ENCODE assay signal across 9 mouse cellular contexts in the genomic region with DNA sequence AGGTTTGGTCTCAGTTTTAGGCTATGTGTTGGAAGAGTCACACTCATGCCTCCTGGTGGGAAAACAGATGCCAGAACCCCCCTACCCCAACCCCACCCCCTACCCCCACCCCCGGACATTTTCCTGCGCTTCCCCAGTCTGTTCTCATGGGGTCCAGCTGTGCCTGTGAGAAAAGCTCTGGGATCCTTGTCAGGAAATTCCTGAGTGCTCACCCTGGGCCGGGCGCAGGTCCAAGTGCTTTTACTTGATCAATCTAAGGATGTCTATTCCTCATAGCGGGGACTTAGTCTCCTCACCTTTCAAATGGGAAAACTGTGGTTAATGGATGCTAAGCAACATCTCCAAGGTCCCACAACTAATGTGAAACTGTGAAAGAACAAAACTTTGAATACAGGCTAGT. TPM values are rescaled to one million over a fixed set of nuclear protein-coding genes. Genes with fewer than 3 reads are reported as not detected.
DNase-seq lines count a peak whose midpoint lies in the region; ATAC-seq and TF ChIP-seq lines count a peak whose summit lies in the region.
"Had no signal": no experiment of that assay in that cellular context is flagged by ENCODE, and none has a peak within 500 bp of the region (broad histone marks: within the 10 kb centered on the region; RNA-seq: fewer than 3 reads in every experiment).

No protein-coding gene starts in this region.

- H3K4me1 ChIP-seq in heart, embryonic 10.5 days = peaks cover 12% of the 10 kb centered on the region; the same call in 1 of the 2 replicates
- H3K4me1 ChIP-seq in midbrain, embryonic 14.5 days (ENCODE audit: control insufficient read depth, insufficient read depth, low read length) = 0 out of 2 replicates have a peak, but pooled peaks cover 4% of the 10 kb centered on the region
- H3K4me1 ChIP-seq in midbrain, embryonic 11.5 days (ENCODE audit: control insufficient read depth, insufficient read depth, low read length) = no peaks in the 10 kb centered on the region
- 0 out of 2 replicates have a peak, but pooled peaks cover 9% of the 10 kb centered on the region for H3K4me1 ChIP-seq in forebrain, postnatal 0 days (ENCODE audit: insufficient read depth)
- H3K4me1 ChIP-seq in neural tube, embryonic 14.5 days (ENCODE audit: control insufficient read depth, insufficient read depth, low read length) = 0 out of 2 replicates have a peak, but pooled peaks cover 2% of the 10 kb centered on the region

- no peak for TF ChIP-seq CTCF in forebrain, postnatal 0 days (IDR thresholded peaks at IDR 0.05; ENCODE audit: low read depth)

- ATAC-seq in midbrain, embryonic 14.5 days (ENCODE audit: low FRiP score, low TSS enrichment) = no peak
- ATAC-seq in midbrain, embryonic 11.5 days (ENCODE audit: low FRiP score) = no peak
- ATAC-seq in forebrain, postnatal 0 days = peak; percentile 40; the same call in 1 of the 2 replicates
- ATAC-seq in neural tube, embryonic 14.5 days (ENCODE audit: low read depth) = peak; percentile 41; the same call in 1 of the 2 replicates
- no peak for ATAC-seq in activated CD4-positive, CD25-positive, alpha-beta regulatory T cell, adult 4 months

- H3K9me3 ChIP-seq in heart, embryonic 10.5 days = no peaks in the 10 kb centered on the region
- no peaks in the 10 kb centered on the region for H3K9me3 ChIP-seq in midbrain, embryonic 14.5 days (ENCODE audit: control insufficient read depth, low read length)
- no peaks in the 10 kb centered on the region for H3K9me3 ChIP-seq in midbrain, embryonic 11.5 days (ENCODE audit: control insufficient read depth, low read length)
- H3K9me3 ChIP-seq in forebrain, postnatal 0 days (ENCODE audit: low read length) = no peaks in the 10 kb centered on the region
- no peaks in the 10 kb centered on the region for H3K9me3 ChIP-seq in neural tube, embryonic 14.5 days (ENCODE audit: control insufficient read depth, low read length)
- H3K9me3 ChIP-seq: liver, embryonic 13.5 days had no signal

- no peak overlapping the region for H3K27ac ChIP-seq in heart, embryonic 10.5 days
- H3K27ac ChIP-seq in midbrain, embryonic 14.5 days (replicated peaks; ENCODE audit: low read depth, low read length) = 0 out of 2 replicates have a peak overlapping the region, but pooled peaks have one; percentile 37
- no peak overlapping the region for H3K27ac ChIP-seq in midbrain, embryonic 11.5 days (ENCODE audit: low read depth, low read length)
- H3K27ac ChIP-seq in forebrain, postnatal 0 days (ENCODE audit: low read depth, low read length) = no peak overlapping the region
- H3K27ac ChIP-seq in neural tube, embryonic 14.5 days (ENCODE audit: low read depth, low read length) = no peak overlapping the region
- H3K27ac ChIP-seq: liver, embryonic 13.5 days had no signal

- H3K4me2 ChIP-seq in midbrain, embryonic 14.5 days (ENCODE audit: low read length) = no peak overlapping the region
- H3K4me2 ChIP-seq in midbrain, embryonic 11.5 days = no peak overlapping the region
- H3K4me2 ChIP-seq in forebrain, postnatal 0 days (ENCODE audit: low read depth) = no peak overlapping the region
- H3K4me2 ChIP-seq in neural tube, embryonic 14.5 days (ENCODE audit: low read depth, low read length) = no peak overlapping the region
- H3K4me2 ChIP-seq: liver, embryonic 13.5 days had no signal

- WGBS in heart, embryonic 10.5 days = 28% methylated on average over 5 of the region's 5 CpGs
- WGBS in midbrain, embryonic 14.5 days = 39% methylated on average over 5 of the region's 5 CpGs
- WGBS in midbrain, embryonic 11.5 days = 40% methylated on average over 5 of the region's 5 CpGs
- 20% methylated on average over 5 of the region's 5 CpGs for WGBS in forebrain, postnatal 0 days
- WGBS in neural tube, embryonic 14.5 days = 24% methylated on average over 5 of the region's 5 CpGs

- no peak overlapping the region for H3K4me3 ChIP-seq in heart, embryonic 10.5 days
- H3K4me3 ChIP-seq in midbrain, embryonic 14.5 days (replicated peaks; ENCODE audit: low read depth, low read length) = no peak overlapping the region
- no peak overlapping the region for H3K4me3 ChIP-seq in midbrain, embryonic 11.5 days (ENCODE audit: low read depth, low read length)
- no peak overlapping the region for H3K4me3 ChIP-seq in forebrain, postnatal 0 days (ENCODE audit: low read depth, low read length)
- no peak overlapping the region for H3K4me3 ChIP-seq in neural tube, embryonic 14.5 days (ENCODE audit: low read depth, low read length)
- H3K4me3 ChIP-seq: liver, embryonic 13.5 days had no signal

- no peaks in the 10 kb centered on the region for H3K27me3 ChIP-seq in heart, embryonic 10.5 days (ENCODE audit: insufficient read depth, poor library complexity, severe bottlenecking)
- no peaks in the 10 kb centered on the region for H3K27me3 ChIP-seq in midbrain, embryonic 14.5 days (ENCODE audit: control insufficient read depth, insufficient read depth, low read length)
- no peaks in the 10 kb centered on the region for H3K27me3 ChIP-seq in midbrain, embryonic 11.5 days (ENCODE audit: control insufficient read depth, insufficient read depth, low read length)
- H3K27me3 ChIP-seq in forebrain, postnatal 0 days (ENCODE audit: insufficient read depth, low read length) = no peaks in the 10 kb centered on the region
- H3K27me3 ChIP-seq in neural tube, embryonic 14.5 days (ENCODE audit: control insufficient read depth, insufficient read depth, low read length) = no peaks in the 10 kb centered on the region

- H3K36me3 ChIP-seq in heart, embryonic 10.5 days = no peaks in the 10 kb centered on the region
- no peaks in the 10 kb centered on the region for H3K36me3 ChIP-seq in midbrain, embryonic 14.5 days (ENCODE audit: control insufficient read depth, insufficient read depth, low read length)
- no peaks in the 10 kb centered on the region for H3K36me3 ChIP-seq in midbrain, embryonic 11.5 days (ENCODE audit: control insufficient read depth, insufficient read depth, low read length)
- H3K36me3 ChIP-seq in forebrain, postnatal 0 days (ENCODE audit: insufficient read depth) = no peaks in the 10 kb centered on the region
- no peaks in the 10 kb centered on the region for H3K36me3 ChIP-seq in neural tube, embryonic 14.5 days (ENCODE audit: control insufficient read depth, insufficient read depth, low read length)
- H3K36me3 ChIP-seq: liver, embryonic 13.5 days had no signal

- H3K9ac ChIP-seq in midbrain, embryonic 14.5 days (replicated peaks; ENCODE audit: low read length) = no peak overlapping the region
- no peak overlapping the region for H3K9ac ChIP-seq in midbrain, embryonic 11.5 days (ENCODE audit: low read length)
- no peak overlapping the region for H3K9ac ChIP-seq in forebrain, postnatal 0 days
- H3K9ac ChIP-seq in neural tube, embryonic 14.5 days (replicated peaks; ENCODE audit: low read depth, low read length) = no peak overlapping the region
- H3K9ac ChIP-seq: liver, embryonic 13.5 days had no signal

- peak; percentile 40 to 41 for DNase-seq in heart, postnatal 14 days
- DNase-seq in heart, embryonic 10.5 days (ENCODE audit: low spot score) = no peak
- DNase-seq in midbrain, embryonic 14.5 days = no peak
- no peak for DNase-seq in midbrain, embryonic 11.5 days (ENCODE audit: low spot score, missing footprints)
- DNase-seq in forebrain, postnatal 0 days = no peak
- DNase-seq in layer of hippocampus, postnatal 36 days = no peak
- DNase-seq: liver, embryonic 13.5 days had no signal

- intact Hi-C loops in heart, postnatal 14 days (cut with DNase I) = no loop called here

RNA-seq across cellular contexts. Expression of a gene that starts 7.1 kb away (rescaled TPM):
- 10 to 100 TPM; 15.7 to 18.3 TPM for total RNA-seq in heart, postnatal 14 days (2021)
- polyA plus RNA-seq in heart, embryonic 10.5 days (2016; fragmentation: Nextera tagmentation; extraction: Ambion mirVana) = 27.6 and 29.7 TPM in 2 replicates
- 40.8 and 41.4 TPM in 2 replicates for polyA plus RNA-seq in midbrain, embryonic 14.5 days (2014; fragmentation: Nextera tagmentation; extraction: Ambion mirVana)
- 21.3 and 23.8 TPM in 2 replicates for polyA plus RNA-seq in midbrain, embryonic 11.5 days (2014; fragmentation: Nextera tagmentation; extraction: Ambion mirVana)
- 45.3 and 49.7 TPM in 2 replicates for total RNA-seq in forebrain, postnatal 0 days (2014; rRNA removed)
- polyA plus RNA-seq in forebrain, postnatal 0 days (2015; fragmentation: Nextera tagmentation; extraction: Ambion mirVana) = 42.4 and 42.7 TPM in 2 replicates
- polyA plus RNA-seq in neural tube, embryonic 14.5 days (2014; fragmentation: Nextera tagmentation; extraction: Ambion mirVana) = 39.9 and 47.1 TPM in 2 replicates
- 10 to 100 TPM; 17.7 to 21.2 TPM for polyA plus RNA-seq in activated CD4-positive, CD25-positive, alpha-beta regulatory T cell, adult 4 months (2017; shearing (Covaris generic))
- total RNA-seq in layer of hippocampus, postnatal 36 days (2021) = 10 to 100 TPM; 26.4 to 32.1 TPM

RNA-seq across cellular contexts. Expression of a gene that starts 25.7 kb away (rescaled TPM):
- 10 to 100 TPM; 20.7 to 26.0 TPM for total RNA-seq in heart, postnatal 14 days (2021)
- polyA plus RNA-seq in heart, embryonic 10.5 days (2016; fragmentation: Nextera tagmentation; extraction: Ambion mirVana) = 29.4 and 37.5 TPM in 2 replicates
- 28.9 and 30.1 TPM in 2 replicates for polyA plus RNA-seq in midbrain, embryonic 14.5 days (2014; fragmentation: Nextera tagmentation; extraction: Ambion mirVana)
- polyA plus RNA-seq in midbrain, embryonic 11.5 days (2014; fragmentation: Nextera tagmentation; extraction: Ambion mirVana) = 11.3 and 13.7 TPM in 2 replicates
- total RNA-seq in forebrain, postnatal 0 days (2014; rRNA removed) = 11.4 and 15.3 TPM in 2 replicates
- polyA plus RNA-seq in forebrain, postnatal 0 days (2015; fragmentation: Nextera tagmentation; extraction: Ambion mirVana) = 4.9 and 8.1 TPM in 2 replicates
- 20.2 and 29.2 TPM in 2 replicates for polyA plus RNA-seq in neural tube, embryonic 14.5 days (2014; fragmentation: Nextera tagmentation; extraction: Ambion mirVana)
- 1 to 10 TPM in 1 of 2 experiments, under 1 TPM in 1; 0.76 to 1.0 TPM for polyA plus RNA-seq in activated CD4-positive, CD25-positive, alpha-beta regulatory T cell, adult 4 months (2017; shearing (Covaris generic))
- total RNA-seq in layer of hippocampus, postnatal 36 days (2021) = 10 to 100 TPM; 26.1 to 28.1 TPM

Comparison
In these comparisons a context has a peak if more than half of its experiments do, and no peak if none do; other contexts are left out.
1. DNase-seq: peak in heart, postnatal 14 days (2 of 2); none in heart, embryonic 10.5 days (single experiment), midbrain, embryonic 14.5 days (single experiment), midbrain, embryonic 11.5 days (single experiment), forebrain, postnatal 0 days (single experiment) and layer of hippocampus, postnatal 36 days (0 of 2).
2. ATAC-seq: peak in forebrain, postnatal 0 days (single experiment) and neural tube, embryonic 14.5 days (single experiment); none in midbrain, embryonic 14.5 days (single experiment), midbrain, embryonic 11.5 days (single experiment) and activated CD4-positive, CD25-positive, alpha-beta regulatory T cell, adult 4 months (single experiment).